Mouse (Mus musculus): ENCODE measurements around the gene Otx1. TPM values are rescaled to one million over a fixed set of nuclear protein-coding genes. Genes with fewer than 3 reads are reported as not detected.
A peak's percentile ranks its signal among the peaks of the same experiment; 100 is the strongest.

Otx1 gene
- total and polyA plus RNA-seq, 3 experiments = not detected

GRCm38 (mm10) chr11:21950094-21950493 lies 52.6 kb downstream of the Otx1 start:
- no peak overlapping the region for H3K27ac ChIP-seq (ENCODE audit: control insufficient read depth, low read depth, low read length)
- H3K27me3 ChIP-seq (ENCODE audit: control insufficient read depth in 1 of 2, insufficient read depth in 2 of 2, low read length in 2 of 2) = no peaks in the 10 kb centered on the region
- H3K36me3 ChIP-seq (ENCODE audit: control insufficient read depth in 1 of 2, insufficient read depth in 2 of 2, low read length in 2 of 2) = no peaks in the 10 kb centered on the region
- no peaks in the 10 kb centered on the region for H3K9me3 ChIP-seq (replicated peaks; ENCODE audit: insufficient read depth, low read length)
- H3K9ac ChIP-seq (ENCODE audit: control insufficient read depth, low read depth, low read length, poor library complexity, severe bottlenecking) = no peak overlapping the region
- H3K79me2 ChIP-seq (ENCODE audit: control insufficient read depth, insufficient read depth, low read length, poor library complexity) = no peaks in the 10 kb centered on the region
- no peaks in the 10 kb centered on the region for H3K4me1 ChIP-seq (ENCODE audit: control insufficient read depth in 1 of 2, insufficient read depth in 2 of 2, low read length in 2 of 2)
- DNase-seq (ENCODE audit: low read depth, low spot score) = peak; percentile 33
- TF ChIP-seq POLR2A (IDR thresholded peaks at IDR 0.05; ENCODE audit: control insufficient read depth in 1 of 2, insufficient read depth in 1 of 2, low read depth in 1 of 2, low read length in 2 of 2, poor library complexity in 1 of 2) = no peak
- no peak for TF ChIP-seq HCFC1 (IDR thresholded peaks at IDR 0.05; ENCODE audit: low read depth, low read length)
- no peak for TF ChIP-seq NRF1 (IDR thresholded peaks at IDR 0.05; ENCODE audit: insufficient read depth, low read depth, low read length, poor library complexity, severe bottlenecking)
- peak; percentile 27; the same call in 1 of the 2 replicates for TF ChIP-seq SMC3 (IDR thresholded peaks at IDR 0.05; ENCODE audit: low read depth, low read length)
- TF ChIP-seq KAT2A (conservative IDR thresholded peaks at IDR 0.05; ENCODE audit: low read depth, low read length) = no peak
- TF ChIP-seq TCF12 (IDR thresholded peaks at IDR 0.05; ENCODE audit: low read depth, low read length) = no peak
- no peak for TF ChIP-seq E2F4 (IDR thresholded peaks at IDR 0.05; ENCODE audit: borderline replicate concordance, low read depth, low read length)
- TF ChIP-seq MAFK (IDR thresholded peaks at IDR 0.05; ENCODE audit: borderline replicate concordance, low read depth, low read length) = no peak
- TF ChIP-seq ZMIZ1 (IDR thresholded peaks at IDR 0.05; ENCODE audit: low read depth, low read length) = no peak
- peak; percentile 31 for TF ChIP-seq RAD21 (IDR thresholded peaks at IDR 0.05; ENCODE audit: low read depth, low read length)
- TF ChIP-seq JUND (IDR thresholded peaks at IDR 0.05; ENCODE audit: low read depth, low read length) = no peak
- TF ChIP-seq UBTF (IDR thresholded peaks at IDR 0.05; ENCODE audit: borderline replicate concordance, insufficient read depth, low read depth, low read length) = no peak
- TF ChIP-seq ZNF384 (IDR thresholded peaks at IDR 0.05; ENCODE audit: low read depth, low read length) = no peak
- TF ChIP-seq CTCF (IDR thresholded peaks at IDR 0.05 in 2 of 3, conservative IDR thresholded peaks at IDR 0.05 in 1 of 3; ENCODE audit: control insufficient read depth in 1 of 3, insufficient read depth in 1 of 3, low read depth in 2 of 3, low read length in 3 of 3, poor library complexity in 1 of 3, severe bottlenecking in 1 of 3) = peak; percentile 23 to 41 (median 32); a peak in 3 of 6 replicates
- H3K4me3 ChIP-seq (ENCODE audit: control insufficient read depth in 1 of 2, insufficient read depth in 1 of 2, low read depth in 2 of 2, low read length in 2 of 2) = no peak overlapping the region
